In genomic region chrX:162760115-162760942, GRCm38 (mm10) we compare ENCODE assay signal across 8 mouse cellular contexts. TPM values are rescaled to one million over a fixed set of nuclear protein-coding genes. Genes with fewer than 3 reads are reported as not detected.
DNase-seq lines count a peak whose midpoint lies in the region; ATAC-seq lines count a peak whose summit lies in the region.

Rbbp7 (plus strand) TSS chrX:162760402.

- H3K4me2 ChIP-seq in intestine, embryonic 14.5 days (ENCODE audit: low read length): peak within 1 kb of the TSS; percentile 53

- peak within 1 kb of the TSS; percentile 97 for H3K27ac ChIP-seq in intestine, embryonic 14.5 days (ENCODE audit: low read depth)

- WGBS in intestine, embryonic 14.5 days: 16% methylated on average over 45 of the region's 100 CpGs

- H3K27me3 ChIP-seq in intestine, embryonic 14.5 days (replicated peaks; ENCODE audit: control insufficient read depth, insufficient read depth, low read length): no peaks in the 10 kb centered on the region

- peaks cover 4% of the 10 kb centered on the region; the same call in 1 of the 2 replicates for H3K4me1 ChIP-seq in intestine, embryonic 14.5 days (replicated peaks; ENCODE audit: control insufficient read depth, insufficient read depth, low read length)

- peaks cover 4% of the 10 kb centered on the region; the same call in 1 of the 2 replicates for H3K36me3 ChIP-seq in intestine, embryonic 14.5 days (ENCODE audit: control insufficient read depth, insufficient read depth, low read length)

- peak within 1 kb of the TSS; percentile 81 for H3K9ac ChIP-seq in intestine, embryonic 14.5 days (ENCODE audit: low read length)

- ATAC-seq in intestine, embryonic 14.5 days (replicated peaks; ENCODE audit: low FRiP score, low TSS enrichment, low read depth): peak; percentile 96

- peak within 1 kb of the TSS; percentile 61 for H3K4me3 ChIP-seq in intestine, embryonic 14.5 days (ENCODE audit: low read depth, low read length)

- H3K9me3 ChIP-seq in intestine, embryonic 14.5 days (ENCODE audit: control insufficient read depth, low read length): no peaks in the 10 kb centered on the region

- peak; percentile 93 for DNase-seq in adipocyte (ENCODE audit: low spot score)
- DNase-seq in embryo, embryonic 10 days (ENCODE audit: low spot score): peak; percentile 92
- DNase-seq in gastrocnemius, postnatal 14 days: peak; percentile 94
- DNase-seq in intestine, embryonic 14.5 days (ENCODE audit: low spot score): peak; percentile 89
- DNase-seq in left cerebral cortex, postnatal 14 days (ENCODE audit: low spot score in 2 of 2): peak; percentile 90 to 91
- peak; percentile 93 for DNase-seq in mesoderm, embryonic 11.5 days (ENCODE audit: low read depth, low spot score)
- peak; percentile 85 to 86 for DNase-seq in right cerebral cortex, postnatal 36 days (ENCODE audit: low spot score in 2 of 2)
- DNase-seq in yolk sac, embryonic 10.5 days (ENCODE audit: low spot score): peak; percentile 94

- intact Hi-C loops in gastrocnemius, postnatal 14 days (cut with DNase I; ENCODE audit: low total_unique reads): no loop called here
- intact Hi-C loops in left cerebral cortex, postnatal 14 days (cut with DNase I): loop anchor here (2.0 to 10.0 kb wide), 2 partner anchors 26 to 246 kb away; no protein-coding TSS in a partner anchor

RNA-seq across cellular contexts. Expression of gene Rbbp7, which starts in this region (rescaled TPM):
- total RNA-seq in gastrocnemius, postnatal 14 days (2021): 100 to 1,000 TPM; 112 to 125 TPM
- polyA plus RNA-seq in intestine, embryonic 14.5 days (2014; fragmentation: Nextera tagmentation; extraction: Ambion mirVana): 648 and 671 TPM in 2 replicates
- total RNA-seq in left cerebral cortex, postnatal 14 days (2021): 100 to 1,000 TPM; 142 to 154 TPM

Comparison
In these comparisons a context has a peak if more than half of its experiments do, and no peak if none do; other contexts are left out.
1. Peak in every context shown above with its lines: DNase-seq, ATAC-seq, H3K4me3 ChIP-seq and H3K27ac ChIP-seq.